Mouse (Mus musculus) liver, adult 2 months (tissue): Measurements from ENCODE around the gene Scn5a.

ENCODE experiments used
- CTCF ChIP-seq: fragments of 200-500 bp; IDR thresholded peaks from 2 replicates; pipeline ENCODE4 v1.5.1; 2011; ENCODE audit warnings: low read depth, low read length, control low read depth
- POLR2A ChIP-seq: fragments of 200-500 bp; IDR thresholded peaks from 2 replicates; pipeline ENCODE4 v1.6.1; 2011; ENCODE audit warnings: low read length, control low read depth; ENCODE audit not compliant: insufficient read depth; ENCODE audit errors: extremely low read depth

- no peak for TF ChIP-seq CTCF
- no peak for TF ChIP-seq POLR2A
These were observed 65.0 kb downstream of the Scn5a start for GRCm38 (mm10) chr9:119513816-119514215.
